Comparison of ENCODE assay signal across 14 mouse cellular contexts in the genomic region with DNA sequence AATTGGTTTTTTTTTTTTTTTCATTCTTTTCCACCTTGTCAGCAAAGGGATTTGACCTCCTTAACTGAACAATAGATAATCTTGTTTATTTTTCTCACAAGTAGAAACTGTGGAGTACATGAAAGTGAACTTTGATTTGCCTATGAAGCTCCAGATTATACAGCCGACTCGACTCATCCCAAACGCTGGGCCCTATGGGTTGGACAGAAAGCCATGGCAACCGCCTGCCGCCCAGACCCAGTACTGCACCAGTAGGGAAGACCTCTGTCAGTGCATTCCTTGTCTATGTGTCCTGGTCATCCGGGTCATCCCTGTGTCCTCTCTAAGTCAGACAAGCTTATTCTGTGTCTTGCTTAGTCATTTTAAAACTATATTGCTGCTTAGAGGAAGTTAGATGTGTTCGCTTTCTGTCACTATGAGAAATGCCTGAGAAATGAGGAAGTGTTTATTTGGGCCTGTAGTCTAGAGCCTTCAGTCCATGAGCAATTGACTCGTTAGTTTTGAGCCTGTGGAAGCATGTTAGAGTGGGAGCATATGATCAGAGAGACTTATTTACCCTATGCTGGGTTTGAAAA.
DNase-seq lines count a peak whose midpoint lies in the region; ATAC-seq and TF ChIP-seq lines count a peak whose summit lies in the region.
"Had no signal": no experiment of that assay in that cellular context is flagged by ENCODE, and none has a peak within 500 bp of the region (broad histone marks: within the 10 kb centered on the region; RNA-seq: fewer than 3 reads in every experiment).

No protein-coding gene starts in this region.

- peak; percentile 26; the same call in 1 of the 2 replicates for TF ChIP-seq CTCF in hindbrain, postnatal 0 days (IDR thresholded peaks at IDR 0.05; ENCODE audit: low read depth)

- no peak overlapping the region for H3K4me3 ChIP-seq in hindbrain, postnatal 0 days (ENCODE audit: low read length)
- no peak overlapping the region for H3K4me3 ChIP-seq in hindbrain, embryonic 12.5 days
- no peak overlapping the region for H3K4me3 ChIP-seq in forebrain, embryonic 14.5 days (ENCODE audit: low read depth, low read length)
- H3K4me3 ChIP-seq: embryonic facial prominence, embryonic 12.5 days; forebrain, embryonic 10.5 days; heart, embryonic 13.5 days; hindbrain, embryonic 10.5 days; liver, embryonic 15.5 days had no signal

- no peak overlapping the region for H3K27ac ChIP-seq in hindbrain, postnatal 0 days
- H3K27ac ChIP-seq in hindbrain, embryonic 12.5 days: no peak overlapping the region
- no peak overlapping the region for H3K27ac ChIP-seq in forebrain, embryonic 14.5 days (ENCODE audit: low read depth, low read length)
- H3K27ac ChIP-seq: embryonic facial prominence, embryonic 12.5 days; forebrain, embryonic 10.5 days; heart, embryonic 13.5 days; hindbrain, embryonic 10.5 days; liver, embryonic 15.5 days had no signal

- no peak overlapping the region for H3K4me2 ChIP-seq in hindbrain, postnatal 0 days (ENCODE audit: low read depth, low read length)
- no peak overlapping the region for H3K4me2 ChIP-seq in hindbrain, embryonic 12.5 days (replicated peaks)
- no peak overlapping the region for H3K4me2 ChIP-seq in forebrain, embryonic 14.5 days (ENCODE audit: low read length)
- H3K4me2 ChIP-seq: embryonic facial prominence, embryonic 12.5 days; heart, embryonic 13.5 days; liver, embryonic 15.5 days had no signal

- H3K36me3 ChIP-seq in hindbrain, postnatal 0 days (ENCODE audit: insufficient read depth, low read length): no peaks in the 10 kb centered on the region
- H3K36me3 ChIP-seq in hindbrain, embryonic 12.5 days: no peaks in the 10 kb centered on the region
- H3K36me3 ChIP-seq in forebrain, embryonic 14.5 days (ENCODE audit: control insufficient read depth, insufficient read depth, low read length): no peaks in the 10 kb centered on the region
- H3K36me3 ChIP-seq: embryonic facial prominence, embryonic 12.5 days; forebrain, embryonic 10.5 days; heart, embryonic 13.5 days; hindbrain, embryonic 10.5 days; liver, embryonic 15.5 days had no signal

- H3K9ac ChIP-seq in hindbrain, postnatal 0 days (replicated peaks; ENCODE audit: low read length): no peak overlapping the region
- no peak overlapping the region for H3K9ac ChIP-seq in hindbrain, embryonic 12.5 days
- no peak overlapping the region for H3K9ac ChIP-seq in forebrain, embryonic 14.5 days (ENCODE audit: low read length)
- H3K9ac ChIP-seq: embryonic facial prominence, embryonic 12.5 days; heart, embryonic 13.5 days; liver, embryonic 15.5 days had no signal

- 0 out of 2 replicates have a peak, but pooled peaks cover 3% of the 10 kb centered on the region for H3K4me1 ChIP-seq in hindbrain, postnatal 0 days (ENCODE audit: insufficient read depth, low read length)
- H3K4me1 ChIP-seq in hindbrain, embryonic 12.5 days: peaks cover 19% of the 10 kb centered on the region
- H3K4me1 ChIP-seq in forebrain, embryonic 14.5 days (ENCODE audit: control insufficient read depth, insufficient read depth, low read length): peaks cover 2% of the 10 kb centered on the region; the same call in 1 of the 2 replicates
- H3K4me1 ChIP-seq: liver, embryonic 15.5 days had no signal

- 76% methylated on average over 8 of the region's 8 CpGs for WGBS in hindbrain, postnatal 0 days
- 88% methylated on average over 8 of the region's 8 CpGs for WGBS in hindbrain, embryonic 12.5 days
- WGBS in forebrain, embryonic 14.5 days: 69% methylated on average over 8 of the region's 8 CpGs

- H3K27me3 ChIP-seq in hindbrain, postnatal 0 days (ENCODE audit: insufficient read depth, low read length): no peaks in the 10 kb centered on the region
- H3K27me3 ChIP-seq in hindbrain, embryonic 12.5 days: no peaks in the 10 kb centered on the region
- H3K27me3 ChIP-seq in forebrain, embryonic 14.5 days (replicated peaks; ENCODE audit: control insufficient read depth, insufficient read depth, low read length): no peaks in the 10 kb centered on the region
- H3K27me3 ChIP-seq: embryonic facial prominence, embryonic 12.5 days; heart, embryonic 13.5 days; liver, embryonic 15.5 days had no signal

- no peak for ATAC-seq in hindbrain, postnatal 0 days
- no peak for ATAC-seq in hindbrain, embryonic 12.5 days (ENCODE audit: low FRiP score)
- ATAC-seq in forebrain, embryonic 14.5 days: no peak

- DNase-seq in hindbrain, postnatal 0 days (ENCODE audit: low spot score): peak; percentile 23
- peak; percentile 31 for DNase-seq in 3T3-L1 (ENCODE audit: low read depth, low spot score)
- DNase-seq in NIH3T3 (ENCODE audit: low read depth): peak; percentile 24
- peak; percentile 33 to 61 for DNase-seq in kidney, postnatal 25 days
- DNase-seq in spleen, postnatal 14 days (ENCODE audit: low spot score in 2 of 2): no peak
- DNase-seq in forebrain, embryonic 14.5 days (ENCODE audit: low spot score): no peak
- no peak for DNase-seq in cerebellum, postnatal 36 days
- DNase-seq: gastrocnemius, postnatal 36 days had no signal

- no peaks in the 10 kb centered on the region for H3K9me3 ChIP-seq in hindbrain, postnatal 0 days (ENCODE audit: low read length)
- H3K9me3 ChIP-seq in hindbrain, embryonic 12.5 days (replicated peaks): no peaks in the 10 kb centered on the region
- no peaks in the 10 kb centered on the region for H3K9me3 ChIP-seq in forebrain, embryonic 14.5 days (replicated peaks; ENCODE audit: control insufficient read depth, low read length)
- H3K9me3 ChIP-seq: embryonic facial prominence, embryonic 12.5 days; forebrain, embryonic 10.5 days; heart, embryonic 13.5 days; hindbrain, embryonic 10.5 days; liver, embryonic 15.5 days had no signal

Comparison
In these comparisons a context has a peak if more than half of its experiments do, and no peak if none do; other contexts are left out.
1. DNase-seq: peak in hindbrain, postnatal 0 days (single experiment), 3T3-L1 (single experiment), NIH3T3 (single experiment) and kidney, postnatal 25 days (2 of 2); none in spleen, postnatal 14 days (0 of 2), forebrain, embryonic 14.5 days (single experiment) and cerebellum, postnatal 36 days (0 of 2).